Mouse (Mus musculus): Measurements from ENCODE around the gene Epb41. TPM values are rescaled to one million over a fixed set of nuclear protein-coding genes. Genes with fewer than 3 reads are reported as not detected.

The Epb41 gene
- total RNA-seq, 2 experiments from 2014 or later: 26.2 to 28.4 TPM

DNA sequence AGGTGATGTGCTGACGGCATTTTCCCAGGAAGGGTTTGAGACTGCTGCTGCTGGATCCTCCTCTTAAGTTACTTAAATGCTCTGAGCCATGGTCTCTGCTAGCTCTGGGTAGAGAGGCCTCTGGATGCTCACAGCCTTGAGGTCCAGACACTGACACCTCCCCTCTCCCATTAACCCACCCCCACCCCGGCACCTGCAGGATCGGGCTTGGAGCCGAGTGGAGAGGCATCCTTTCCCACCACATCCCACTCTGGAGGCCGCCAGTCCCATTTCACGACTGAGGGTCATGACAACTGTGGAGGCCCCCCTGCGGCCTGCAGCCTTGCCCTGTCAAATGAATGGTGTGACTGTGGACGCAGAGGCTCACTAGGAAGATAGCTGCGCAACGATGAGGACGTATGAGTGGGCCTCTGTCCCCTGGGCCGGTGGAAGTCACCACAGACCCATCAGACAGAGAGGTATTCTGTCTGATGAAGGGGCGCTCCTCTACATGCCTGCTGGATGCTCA lies 159.2 kb downstream of the Epb41 start:
- DNase-seq (ENCODE audit: low spot score in 2 of 2): no peak
- intact Hi-C loops (cut with DNase I): loop anchor here (2.0 to 5.0 kb wide), 2 partner anchors 51 to 163 kb away; no protein-coding TSS in a partner anchor

GRCm38 (mm10) chr4:131914891-131915469 lies 160.1 kb downstream of the Epb41 start:
- no peak for DNase-seq (ENCODE audit: low spot score in 2 of 2)
- intact Hi-C loops (cut with DNase I): loop anchor here (5.0 kb wide), 1 partner anchor 52 kb away; no protein-coding TSS in a partner anchor

DNA sequence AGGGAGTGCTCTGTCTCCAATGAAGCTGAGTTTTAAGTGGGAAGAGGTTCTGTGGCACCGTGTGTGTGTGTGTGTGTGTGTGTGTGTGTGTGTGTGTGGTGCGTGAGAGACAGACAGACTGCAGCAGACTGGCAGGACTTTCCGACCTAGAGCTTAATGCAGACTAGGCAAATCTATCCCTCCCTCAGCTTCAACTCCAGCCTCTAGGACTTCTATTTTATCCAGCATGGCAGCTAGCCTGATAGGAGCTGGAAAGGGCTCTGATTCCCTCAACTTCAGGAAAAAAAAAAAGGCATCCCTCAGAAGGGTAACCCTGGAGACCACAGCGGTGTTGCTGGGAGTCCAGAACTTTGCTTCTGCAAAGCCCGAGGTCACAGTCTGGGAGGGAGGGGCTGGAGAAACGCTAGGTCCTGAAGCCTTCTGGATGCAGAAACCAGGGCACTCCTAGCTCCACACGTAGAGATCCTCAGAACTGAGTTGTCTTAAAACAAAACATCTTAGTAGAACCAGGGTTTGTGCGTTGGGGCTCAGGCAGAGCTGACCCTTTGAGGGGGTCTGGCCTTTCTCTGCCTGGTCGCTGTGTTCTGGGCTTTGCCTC lies 161.0 kb downstream of the Epb41 start:
- intact Hi-C loops (cut with DNase I): no loop called here
- DNase-seq (ENCODE audit: low spot score in 2 of 2): no peak

DNA sequence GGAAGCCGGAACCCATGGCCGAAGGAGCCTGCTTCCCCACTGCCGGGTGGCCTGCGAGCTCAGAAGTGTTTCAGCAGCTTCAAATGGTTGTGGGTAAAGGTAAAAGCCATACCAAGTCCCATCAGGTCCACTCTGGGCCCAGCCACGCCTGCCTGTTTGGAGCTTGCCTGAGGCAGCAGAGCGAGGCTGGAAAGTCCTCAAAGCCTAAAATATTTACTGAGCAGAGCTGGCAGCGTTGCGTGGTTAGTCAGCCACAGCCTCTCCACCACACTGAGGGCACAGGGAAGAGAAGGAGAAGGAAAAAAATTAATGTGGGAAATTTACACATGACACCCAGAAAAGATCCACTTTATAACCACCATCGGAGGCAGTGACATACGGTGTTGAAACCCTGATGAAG lies 161.6 kb downstream of the Epb41 start:
- intact Hi-C loops (cut with DNase I): no loop called here
- DNase-seq (ENCODE audit: low spot score in 2 of 2): no peak

- intact Hi-C loops (cut with DNase I): no loop called here
Observed at GRCm38 (mm10) chr4:131911521-131911920, 163.6 kb downstream of the Epb41 start.

GRCm38 (mm10) chr4:131910237-131910994 lies 164.7 kb downstream of the Epb41 start:
- intact Hi-C loops (cut with DNase I): no loop called here
- DNase-seq (ENCODE audit: low spot score in 2 of 2): no peak

More at GRCm38 (mm10) chr4:131911521-131911920, 163.6 kb downstream of the Epb41 start:
- no peak for DNase-seq (ENCODE audit: low spot score in 2 of 2)

- intact Hi-C loops (cut with DNase I): no loop called here
- DNase-seq (ENCODE audit: low spot score in 2 of 2): no peak
Observed at GRCm38 (mm10) chr4:131907912-131908311, 167.2 kb downstream of the Epb41 start.

DNA sequence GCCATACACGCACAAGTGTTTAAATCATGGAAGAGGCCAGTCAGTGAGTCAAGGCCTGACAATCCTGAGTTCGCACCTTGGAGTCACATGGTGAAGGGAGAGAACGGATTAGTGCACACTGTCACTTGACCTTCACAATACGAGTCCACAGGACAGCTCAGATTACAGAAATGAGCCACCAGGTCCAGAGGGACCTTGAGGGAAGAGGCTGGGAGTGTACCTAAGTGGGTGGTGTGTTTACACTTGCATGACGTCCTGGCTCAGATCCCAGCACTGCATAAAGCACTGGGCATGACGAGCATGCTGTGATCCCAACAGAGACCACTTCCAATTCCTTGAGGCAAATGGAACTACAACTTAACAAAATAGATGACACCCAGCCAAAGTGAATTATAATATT lies 168.7 kb downstream of the Epb41 start:
- intact Hi-C loops (cut with DNase I): no loop called here
- DNase-seq (ENCODE audit: low spot score in 2 of 2): no peak

DNA sequence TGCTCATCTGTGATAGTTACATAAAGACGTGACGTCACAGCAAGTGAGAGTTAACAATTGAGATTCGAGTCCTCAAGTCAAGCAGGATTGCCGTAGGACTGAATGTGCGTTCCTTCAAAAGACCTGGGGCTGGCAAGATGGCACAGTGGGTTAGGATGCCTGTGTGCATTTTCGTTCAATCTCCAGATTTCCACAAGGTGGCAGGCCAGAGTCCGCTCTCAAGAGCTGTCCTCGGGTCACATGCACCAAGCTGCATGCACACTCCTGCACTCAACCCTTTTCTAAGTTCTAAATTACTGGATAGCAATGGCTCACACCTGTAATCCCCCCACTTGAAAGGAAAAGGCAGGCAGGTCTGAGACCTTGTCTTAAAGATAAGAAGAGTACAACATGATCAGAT lies 170.6 kb downstream of the Epb41 start:
- intact Hi-C loops (cut with DNase I): no loop called here
- peak; percentile 61 to 76 for DNase-seq (ENCODE audit: low spot score in 2 of 2)

- intact Hi-C loops (cut with DNase I): no loop called here
- no peak for DNase-seq (ENCODE audit: low spot score in 2 of 2)
Observed at GRCm38 (mm10) chr4:131901090-131901489, 174.0 kb downstream of the Epb41 start.

DNA sequence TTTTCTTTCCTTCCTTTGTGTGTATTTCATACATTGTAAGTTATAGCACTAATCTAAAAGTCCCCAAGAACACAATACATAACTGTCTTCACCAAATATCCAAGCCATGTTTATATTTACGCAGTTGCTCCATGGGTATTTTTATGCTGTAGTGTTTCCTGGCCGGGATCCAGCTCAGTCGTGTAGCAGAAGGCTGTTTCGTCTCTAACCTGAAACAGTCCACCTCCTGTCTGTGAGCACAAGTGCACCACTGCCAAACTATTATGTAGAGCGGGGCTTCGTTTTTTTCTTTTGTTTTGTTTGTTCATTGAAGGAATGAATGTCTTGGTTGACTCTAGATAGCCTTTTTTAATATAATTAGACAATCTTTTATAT lies 176.0 kb downstream of the Epb41 start:
- intact Hi-C loops (cut with DNase I): no loop called here
- no peak for DNase-seq (ENCODE audit: low spot score in 2 of 2)

- intact Hi-C loops (cut with DNase I): no loop called here
- no peak for DNase-seq (ENCODE audit: low spot score in 2 of 2)
Observed at GRCm38 (mm10) chr4:131898503-131899179, 176.5 kb downstream of the Epb41 start.

GRCm38 (mm10) chr4:131897787-131898186 lies 177.3 kb downstream of the Epb41 start:
- intact Hi-C loops (cut with DNase I): no loop called here
- no peak for DNase-seq (ENCODE audit: low spot score in 2 of 2)

DNA sequence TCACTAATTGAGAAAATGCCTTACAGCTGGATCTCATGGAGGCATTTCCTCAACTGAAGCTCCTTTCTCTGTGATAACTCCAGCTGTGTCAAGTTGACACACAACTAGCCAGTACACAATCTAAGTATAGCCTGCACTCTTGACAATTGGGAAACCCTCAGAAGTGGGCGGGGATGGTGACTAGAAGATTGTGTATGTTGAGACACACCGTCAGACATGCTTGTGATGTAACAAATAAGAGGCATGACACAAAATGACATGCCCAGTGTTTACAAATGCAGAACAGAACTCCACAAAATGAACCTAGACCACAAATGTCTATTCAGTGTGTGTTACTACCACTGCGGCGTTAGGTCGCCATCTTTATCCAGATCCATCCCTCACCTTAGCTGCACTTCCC lies 178.0 kb downstream of the Epb41 start:
- intact Hi-C loops (cut with DNase I): no loop called here
- DNase-seq (ENCODE audit: low spot score in 2 of 2): no peak

DNA sequence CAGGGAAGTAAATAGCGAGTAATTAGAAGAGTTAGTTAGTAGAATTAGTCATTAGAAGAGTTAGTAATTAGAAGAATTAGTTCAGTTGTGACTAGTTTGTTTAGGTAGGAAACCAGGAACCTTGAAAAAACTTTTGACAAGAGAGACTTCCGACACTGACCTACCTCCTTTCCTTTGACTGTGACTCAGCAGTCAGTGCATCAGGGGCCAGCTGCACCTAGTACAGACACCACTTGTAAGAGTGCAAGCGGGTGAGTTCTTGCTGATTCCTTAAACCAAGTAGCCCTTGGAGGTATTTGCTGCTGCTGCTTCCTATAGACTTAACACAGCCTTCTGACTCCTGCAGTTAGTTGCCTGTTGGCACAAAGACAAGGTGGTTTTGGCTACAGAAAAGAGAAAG lies 184.4 kb downstream of the Epb41 start:
- DNase-seq (ENCODE audit: low spot score in 2 of 2): no peak
- intact Hi-C loops (cut with DNase I): no loop called here

GRCm38 (mm10) chr4:131888564-131888963 lies 186.6 kb downstream of the Epb41 start:
- no peak for DNase-seq (ENCODE audit: low spot score in 2 of 2)
- intact Hi-C loops (cut with DNase I): no loop called here

- no peak for DNase-seq (ENCODE audit: low spot score in 2 of 2)
- intact Hi-C loops (cut with DNase I): no loop called here
Observed at GRCm38 (mm10) chr4:131885376-131885775, 189.7 kb downstream of the Epb41 start.

GRCm38 (mm10) chr4:131883571-131883970 lies 191.6 kb downstream of the Epb41 start:
- DNase-seq (ENCODE audit: low spot score in 2 of 2): no peak
- intact Hi-C loops (cut with DNase I): no loop called here

DNA sequence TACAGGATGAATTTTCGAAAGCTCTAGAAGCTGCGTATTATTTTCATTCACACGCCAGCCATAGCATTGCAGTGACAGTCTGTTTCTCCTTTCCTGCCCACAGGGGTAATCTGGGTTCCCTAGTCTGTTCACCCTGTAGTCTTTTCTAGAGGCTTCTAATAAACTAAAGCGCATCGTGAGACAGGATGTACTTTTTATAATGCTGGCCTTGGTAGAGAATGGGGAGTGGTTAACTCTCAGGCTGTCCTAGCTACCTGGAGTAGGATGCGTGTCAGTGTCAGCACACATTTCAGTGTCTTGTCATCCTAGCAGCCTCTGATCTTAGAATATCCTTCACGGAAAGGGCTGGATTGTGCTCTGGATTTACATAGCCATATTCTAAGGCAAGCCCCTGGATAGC lies 193.8 kb downstream of the Epb41 start:
- DNase-seq (ENCODE audit: low spot score in 2 of 2): no peak
- intact Hi-C loops (cut with DNase I): no loop called here

DNA sequence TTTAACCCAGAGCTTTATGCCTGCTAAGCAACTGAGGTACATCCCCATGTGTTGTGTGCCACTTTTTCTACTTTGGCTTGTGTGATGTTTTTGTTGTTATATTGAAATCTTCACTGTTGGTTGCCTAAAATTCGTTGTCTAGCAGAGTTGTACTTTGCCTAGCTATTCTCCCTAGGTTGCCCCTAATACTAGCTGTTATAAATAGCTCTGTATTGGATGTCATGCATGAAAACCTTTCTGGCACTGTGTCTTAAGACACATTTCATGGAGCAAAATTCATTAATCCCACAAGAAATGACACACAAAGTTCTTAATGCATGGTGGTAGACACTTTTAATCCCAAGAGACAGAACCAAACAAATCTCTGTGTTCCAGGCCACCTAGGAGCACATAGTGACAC lies 195.4 kb downstream of the Epb41 start:
- no peak for DNase-seq (ENCODE audit: low spot score in 2 of 2)
- intact Hi-C loops (cut with DNase I): no loop called here
